Mouse (Mus musculus): ENCODE results near the gene Fam131a.

Fam131a gene

GRCm38 (mm10) chr16:20715976-20716840, 23.2 kb downstream of the Fam131a start:
- peak; percentile 70 for DNase-seq (ENCODE audit: low spot score)

GRCm38 (mm10) chr16:20716841-20717180, 23.8 kb downstream of the Fam131a start:
- DNase-seq (ENCODE audit: low spot score), result no peak

- peak; percentile 97 for DNase-seq (ENCODE audit: low spot score)
Observed at GRCm38 (mm10) chr16:20717181-20717977, 24.3 kb downstream of the Fam131a start, which contains the start of the genes Polr2h and Clcn2. TSS of gene Polr2h (plus strand) at chr16:20717665. TSS of gene Clcn2 (minus strand) at chr16:20717746.

- DNase-seq (ENCODE audit: low spot score), result no peak
Observed at GRCm38 (mm10) chr16:20717978-20718670, 25.1 kb downstream of the Fam131a start.

GRCm38 (mm10) chr16:20721808-20722207, 28.8 kb downstream of the Fam131a start:
- no peak for DNase-seq (ENCODE audit: low spot score)

- no peak for DNase-seq (ENCODE audit: low spot score)
Observed at GRCm38 (mm10) chr16:20722736-20723135, 29.7 kb downstream of the Fam131a start.

- DNase-seq (ENCODE audit: low spot score), result no peak
Observed at GRCm38 (mm10) chr16:20723247-20723646, 30.2 kb downstream of the Fam131a start.

GRCm38 (mm10) chr16:20724338-20724748, 31.3 kb downstream of the Fam131a start:
- peak; percentile 52 for DNase-seq (ENCODE audit: low spot score)

GRCm38 (mm10) chr16:20725321-20725720, 32.3 kb downstream of the Fam131a start:
- DNase-seq (ENCODE audit: low spot score), result no peak

GRCm38 (mm10) chr16:20725750-20726149, 32.7 kb downstream of the Fam131a start:
- DNase-seq (ENCODE audit: low spot score), result no peak

- no peak for DNase-seq (ENCODE audit: low spot score)
Observed at GRCm38 (mm10) chr16:20726384-20726783, 33.3 kb downstream of the Fam131a start.

- no peak for DNase-seq (ENCODE audit: low spot score)
Observed at GRCm38 (mm10) chr16:20730293-20730711, 37.3 kb downstream of the Fam131a start.

- DNase-seq (ENCODE audit: low spot score), result no peak
Observed at GRCm38 (mm10) chr16:20731688-20732087, 38.6 kb downstream of the Fam131a start.

GRCm38 (mm10) chr16:20732251-20732924, 39.3 kb downstream of the Fam131a start:
- DNase-seq (ENCODE audit: low spot score), result no peak

GRCm38 (mm10) chr16:20732925-20733730, 40.1 kb downstream of the Fam131a start, which contains the start of gene Chrd:
TSS of gene Chrd (plus strand) at chr16:20733127.
- DNase-seq (ENCODE audit: low spot score), result peak; percentile 54

GRCm38 (mm10) chr16:20733731-20734730, 41.0 kb downstream of the Fam131a start, which contains the start of gene Thpo:
TSS of gene Thpo (minus strand) at chr16:20734511.
- DNase-seq (ENCODE audit: low spot score), result no peak

- DNase-seq (ENCODE audit: low spot score), result no peak
Observed at GRCm38 (mm10) chr16:20735651-20736050, 42.6 kb downstream of the Fam131a start.

GRCm38 (mm10) chr16:20736168-20736567, 43.1 kb downstream of the Fam131a start:
- no peak for DNase-seq (ENCODE audit: low spot score)

- no peak for DNase-seq (ENCODE audit: low spot score)
Observed at GRCm38 (mm10) chr16:20736823-20737222, 43.8 kb downstream of the Fam131a start.

Measured in ovary, postnatal 14 days (tissue).